In genomic region chr6:52465834-52466525, GRCm38 (mm10) we compare ENCODE assay signal across 19 mouse cellular contexts.
"Had no signal": no experiment of that assay in that cellular context is flagged by ENCODE, and none has a peak within 500 bp of the region (broad histone marks: within the 10 kb centered on the region; RNA-seq: fewer than 3 reads in every experiment).

No protein-coding gene starts in this region.

- H3K4me1 ChIP-seq: liver, embryonic 13.5 days; liver, embryonic 15.5 days; lung, embryonic 15.5 days; midbrain, embryonic 13.5 days; midbrain, embryonic 15.5 days; neural tube, embryonic 12.5 days; stomach, embryonic 15.5 days had no signal

- H3K27ac ChIP-seq: liver, embryonic 13.5 days; liver, embryonic 15.5 days; lung, embryonic 15.5 days; macrophage; midbrain, embryonic 13.5 days; midbrain, embryonic 15.5 days; neural tube, embryonic 12.5 days; stomach, embryonic 15.5 days; stomach, postnatal 0 days had no signal

- H3K9ac ChIP-seq: liver, embryonic 13.5 days; liver, embryonic 15.5 days; liver, postnatal 0 days; lung, embryonic 15.5 days; midbrain, embryonic 13.5 days; midbrain, embryonic 15.5 days; neural tube, embryonic 12.5 days; stomach, embryonic 15.5 days had no signal

- H3K4me3 ChIP-seq: liver, embryonic 13.5 days; liver, embryonic 15.5 days; lung, embryonic 15.5 days; megakaryocyte, embryonic 14.5 days; midbrain, embryonic 13.5 days; midbrain, embryonic 15.5 days; neural tube, embryonic 12.5 days; stomach, embryonic 15.5 days had no signal

- H3K9me3 ChIP-seq: liver, embryonic 13.5 days; liver, embryonic 15.5 days; lung, embryonic 15.5 days; midbrain, embryonic 13.5 days; midbrain, embryonic 15.5 days; neural tube, embryonic 12.5 days; stomach, embryonic 15.5 days had no signal

- H3K36me3 ChIP-seq: liver, embryonic 13.5 days; liver, embryonic 15.5 days; lung, embryonic 15.5 days; midbrain, embryonic 13.5 days; midbrain, embryonic 15.5 days; neural tube, embryonic 12.5 days; stomach, embryonic 15.5 days had no signal

- DNase-seq: liver, embryonic 13.5 days; liver, postnatal 0 days; lung, adult 2 months; lung, postnatal 14 days; lung, postnatal 36 days; right cerebral cortex, postnatal 14 days; thymus, adult 2 months; thymus, postnatal 36 days had no signal

- ATAC-seq: liver, postnatal 0 days; lung, postnatal 0 days; midbrain, embryonic 13.5 days; midbrain, embryonic 15.5 days had no signal

- H3K27me3 ChIP-seq: liver, embryonic 13.5 days; liver, embryonic 15.5 days; lung, embryonic 15.5 days; midbrain, embryonic 13.5 days; midbrain, embryonic 15.5 days; neural tube, embryonic 12.5 days; stomach, embryonic 15.5 days had no signal

- H3K4me2 ChIP-seq: liver, embryonic 13.5 days; liver, embryonic 15.5 days; lung, embryonic 15.5 days; midbrain, embryonic 11.5 days; midbrain, embryonic 13.5 days; midbrain, embryonic 15.5 days; neural tube, embryonic 12.5 days; stomach, embryonic 15.5 days had no signal
